Mouse (Mus musculus) CD8-positive naive resting alpha-beta T cell, adult 2 months (primary cell): ENCODE measurements around the gene Sytl3.

Source experiments
- DNase-seq, 2 experiments: peaks; one replicate each; pipeline ENCODE4 v3.0.0; 2022; ENCODE audit warnings: low read depth in 2 of 2, low spot score in 2 of 2

Sytl3 gene

DNA sequence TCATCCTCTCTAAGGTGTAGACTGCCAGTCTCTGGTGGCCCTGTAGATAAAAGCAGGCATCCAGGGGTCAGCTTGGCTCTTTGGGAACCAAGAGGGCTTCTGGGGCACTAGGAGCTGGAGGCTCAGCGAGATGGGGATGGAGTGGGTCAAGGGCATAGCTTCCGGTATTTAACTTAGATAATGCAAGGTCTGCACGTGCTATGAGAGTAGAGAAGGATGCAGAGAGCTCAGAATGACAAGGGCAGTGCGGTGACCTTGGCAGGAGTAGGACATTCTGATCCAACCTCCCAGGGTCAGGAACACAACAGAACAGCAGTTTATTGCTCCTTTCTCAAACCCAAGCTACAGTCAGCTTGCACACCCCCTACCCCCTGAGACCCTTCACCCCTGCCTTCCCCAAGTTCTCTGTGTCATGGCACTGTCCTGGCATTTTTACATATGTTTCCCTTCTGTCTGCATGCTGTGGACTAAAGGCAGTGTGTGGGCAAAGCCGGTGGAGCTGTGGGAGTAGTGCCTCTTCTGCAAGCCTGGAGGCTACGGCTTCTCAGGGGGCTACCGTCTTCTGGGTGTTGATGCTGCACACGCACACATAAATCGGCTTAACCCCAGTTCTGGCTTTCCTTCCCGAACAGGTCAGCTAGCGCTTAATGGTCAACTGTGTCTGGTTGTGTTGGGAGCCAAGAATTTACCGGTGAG is 76.0 kb downstream of the Sytl3 start:
- no peak for DNase-seq

GRCm38 (mm10) chr17:6736306-6737272 is 77.7 kb downstream of the Sytl3 start:
- no peak for DNase-seq

- DNase-seq, result no peak
Observed at GRCm38 (mm10) chr17:6737273-6737997, 78.5 kb downstream of the Sytl3 start.

DNA sequence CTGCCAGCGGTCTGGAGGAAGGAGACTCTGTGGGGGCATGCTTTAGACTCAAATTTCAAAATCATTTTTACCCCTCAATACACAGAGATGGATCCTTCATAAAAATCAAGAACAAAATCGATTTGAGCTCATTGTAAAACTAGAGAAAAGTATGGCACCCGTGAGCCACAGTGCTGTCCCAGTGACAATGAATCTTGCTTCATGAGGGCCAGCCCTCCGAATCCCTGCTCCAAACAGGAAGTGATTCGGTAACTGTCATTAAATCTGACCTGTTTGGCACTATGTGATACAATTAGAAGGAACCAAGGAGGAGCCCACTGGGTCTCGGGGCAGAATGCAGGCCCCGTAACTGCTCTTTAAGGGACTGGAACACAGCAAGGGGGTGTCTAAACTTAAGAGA is 79.9 kb downstream of the Sytl3 start:
- no peak for DNase-seq

DNA sequence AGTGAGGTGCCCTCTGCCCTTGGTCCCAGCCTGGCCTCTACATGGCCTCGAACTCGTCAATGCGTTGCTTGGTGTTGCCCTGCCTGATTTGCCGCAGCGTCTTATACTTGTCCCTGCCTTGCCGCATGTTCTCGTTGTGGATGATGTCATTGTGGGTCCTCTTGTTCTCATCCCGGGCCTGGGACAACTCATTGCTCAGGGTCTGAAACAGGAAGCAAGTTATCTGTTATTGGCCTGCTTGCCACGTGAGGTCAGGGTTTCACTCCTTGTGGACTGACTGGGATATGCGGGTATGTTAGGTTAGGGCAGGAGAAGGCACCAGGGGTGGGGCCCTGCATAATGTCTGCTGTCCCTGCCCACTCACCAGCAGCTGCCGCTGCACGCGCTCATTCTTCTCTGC is 80.4 kb downstream of the Sytl3 start:
- no peak for DNase-seq

DNA sequence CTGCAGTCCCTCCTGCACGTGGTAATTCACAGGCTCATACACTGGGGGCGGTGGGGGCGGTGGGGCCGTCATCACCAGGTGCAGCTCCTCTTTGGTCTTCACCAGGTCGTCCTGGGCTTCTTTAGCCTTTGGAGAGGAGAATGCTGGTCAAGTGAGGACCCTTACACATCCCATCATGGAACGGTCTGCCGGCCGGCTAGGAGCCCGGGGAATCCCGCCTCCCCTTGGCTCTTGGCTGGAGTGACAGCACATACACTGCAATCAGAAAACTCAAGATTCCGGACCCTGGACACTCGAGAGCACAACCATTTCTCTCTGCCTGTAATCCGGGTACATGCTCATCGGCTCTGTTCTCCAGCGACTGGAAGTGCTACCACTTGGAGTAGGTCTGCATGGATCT is 80.9 kb downstream of the Sytl3 start:
- DNase-seq, result no peak

DNA sequence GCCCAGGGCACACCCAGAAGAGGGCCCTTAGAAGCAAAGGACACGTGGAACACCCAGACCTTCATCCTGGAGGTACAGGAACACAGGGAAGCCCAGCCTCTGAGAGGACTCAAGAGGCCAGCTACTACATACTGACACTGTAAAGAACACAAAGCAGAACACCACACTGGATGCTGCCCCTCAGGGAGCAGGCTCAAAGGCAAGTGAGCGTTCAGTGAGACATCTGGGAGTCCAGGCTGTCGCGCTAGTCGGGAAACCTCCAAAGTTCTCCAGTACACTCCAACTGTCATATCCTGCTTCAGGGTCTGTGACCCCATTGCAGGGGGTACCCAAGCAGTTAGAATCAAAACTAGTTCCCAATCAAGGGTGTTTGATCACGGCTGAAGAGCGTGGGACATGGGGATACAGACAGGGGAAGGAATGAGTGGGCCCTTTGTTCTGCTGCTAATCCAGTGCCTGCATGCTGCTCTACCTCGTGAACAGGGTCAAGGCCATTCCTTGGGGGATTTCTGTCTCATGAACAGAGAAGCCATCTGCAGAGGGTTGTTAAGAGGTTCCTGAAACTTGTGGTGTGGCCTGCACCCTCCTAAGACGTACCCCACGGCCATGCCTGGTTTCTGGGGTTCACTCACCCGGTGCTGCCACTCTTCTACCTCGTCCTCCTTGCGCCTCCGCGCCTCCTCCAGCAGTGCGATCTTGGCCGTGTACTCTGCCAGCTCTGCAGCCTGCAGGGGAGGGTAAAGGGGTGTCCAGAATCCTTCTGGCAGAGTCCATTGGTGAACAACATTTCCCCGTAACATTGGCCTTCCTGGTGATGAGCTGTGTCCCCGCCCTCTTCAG is 81.7 kb downstream of the Sytl3 start:
- no peak for DNase-seq

GRCm38 (mm10) chr17:6741271-6741670 is 82.4 kb downstream of the Sytl3 start:
- no peak for DNase-seq

DNA sequence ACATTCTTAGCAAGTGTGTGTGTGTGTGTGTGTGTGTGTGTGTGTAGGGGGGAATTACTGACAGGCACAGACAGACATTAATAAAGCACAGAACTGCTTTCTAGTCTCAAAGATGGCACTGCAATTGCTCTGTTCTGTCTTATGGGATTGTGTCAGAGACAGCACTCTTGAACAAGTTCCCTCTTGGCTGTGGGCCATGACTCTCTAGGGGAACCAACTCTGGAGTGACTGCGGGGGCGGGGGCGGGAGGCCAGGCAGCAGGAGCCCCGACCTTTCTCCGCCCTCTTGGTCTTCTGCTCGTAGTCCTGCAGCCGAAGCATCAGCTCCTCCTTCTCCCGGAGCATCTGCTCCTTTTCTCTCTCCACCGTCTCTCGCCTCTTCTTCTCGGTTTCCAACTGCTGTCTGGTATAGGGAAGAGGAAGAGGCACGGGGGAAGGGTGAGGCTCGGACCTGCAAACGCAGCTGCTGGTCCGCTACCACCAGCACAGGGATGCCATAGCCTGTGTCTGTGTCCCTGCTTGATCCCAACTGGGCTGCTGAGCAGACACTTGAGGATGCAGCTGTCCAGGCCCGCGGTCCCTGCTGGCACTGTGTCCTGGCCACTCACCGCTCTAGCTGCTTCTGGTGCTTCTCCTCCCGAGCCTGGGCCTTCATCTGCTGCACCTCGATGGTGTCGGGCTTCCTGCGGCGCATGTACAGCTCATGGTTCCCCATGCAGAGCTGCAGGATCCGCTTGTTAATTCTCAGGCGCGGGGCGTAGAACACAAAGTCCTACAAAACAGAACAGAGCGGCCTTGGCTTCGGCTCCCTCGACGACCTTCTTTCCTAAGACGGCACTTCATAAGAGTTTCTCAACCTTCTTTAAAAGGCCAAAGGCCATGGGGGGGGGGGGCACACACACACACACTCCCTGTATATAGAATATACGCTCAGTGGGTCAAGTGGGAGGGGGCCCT is 83.5 kb downstream of the Sytl3 start:
- DNase-seq, result no peak

DNA sequence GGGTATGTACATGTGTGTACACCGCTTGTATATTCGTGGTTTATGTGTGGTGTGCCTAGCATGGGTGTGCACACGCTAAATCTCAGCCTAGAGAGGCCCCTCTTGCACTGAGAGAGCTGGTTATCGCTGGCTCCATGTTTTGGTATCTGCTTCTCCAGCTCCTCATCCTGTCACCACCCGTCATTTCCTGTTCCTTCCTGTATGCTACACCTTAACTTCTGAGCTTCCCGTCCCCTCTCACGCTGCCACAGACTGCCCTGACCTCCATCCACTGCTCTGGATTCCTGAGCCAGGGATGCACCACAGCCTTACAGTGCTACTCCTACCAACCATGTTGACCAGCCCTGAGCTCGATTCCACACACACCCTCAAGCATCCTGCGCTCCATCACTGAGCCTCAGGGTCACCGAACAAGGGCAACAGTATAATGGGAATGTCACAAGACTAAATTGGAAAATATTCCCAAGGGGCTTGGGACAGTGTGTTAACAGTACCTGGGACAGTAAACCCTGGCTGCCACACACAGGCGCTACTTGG is 84.2 kb downstream of the Sytl3 start:
- no peak for DNase-seq

DNA sequence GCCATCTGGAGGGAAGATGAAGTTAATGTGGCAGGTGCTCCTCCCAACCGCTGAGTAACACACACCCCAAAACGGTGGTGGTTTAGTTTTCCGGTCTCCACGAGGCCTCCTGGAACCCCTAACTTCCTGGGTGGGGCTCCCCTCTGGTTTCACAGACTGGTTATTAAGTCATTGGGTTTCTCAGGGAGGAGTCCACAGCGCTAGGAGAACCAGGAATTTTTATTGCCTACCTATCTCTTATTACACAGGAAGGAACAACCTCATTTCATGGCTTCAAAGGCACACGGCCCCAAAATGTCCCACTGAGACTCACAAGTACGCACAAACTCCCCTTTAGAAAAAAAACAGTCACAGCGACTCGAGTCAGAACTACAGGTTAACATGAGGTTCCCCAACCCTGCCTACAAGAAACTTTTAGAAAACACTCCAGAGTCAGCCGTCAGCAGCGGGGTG is 84.9 kb downstream of the Sytl3 start:
- peak; percentile 58 to 76 for DNase-seq

- DNase-seq, result no peak
Observed at GRCm38 (mm10) chr17:6744366-6744765, 85.5 kb downstream of the Sytl3 start.

DNA sequence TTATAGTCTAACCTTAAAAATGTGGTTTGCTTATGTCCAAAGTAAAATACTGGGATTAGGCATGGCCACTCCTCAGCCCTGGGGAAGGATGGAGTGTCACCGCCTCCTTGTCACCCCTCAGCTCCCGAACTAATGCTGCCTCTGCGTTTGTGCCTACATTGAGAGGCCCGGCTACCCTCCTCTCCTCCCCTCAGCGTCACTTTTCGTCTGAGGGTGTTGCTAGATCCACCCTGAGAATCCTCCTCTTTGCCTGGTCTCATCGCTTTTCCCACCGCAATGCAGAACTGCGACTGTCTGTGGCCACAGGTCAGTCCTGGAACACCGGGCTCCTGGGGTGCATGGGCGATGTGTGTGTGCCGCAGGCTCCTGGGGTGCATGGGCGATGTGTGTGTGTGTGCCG is 86.0 kb downstream of the Sytl3 start:
- DNase-seq, result no peak

DNA sequence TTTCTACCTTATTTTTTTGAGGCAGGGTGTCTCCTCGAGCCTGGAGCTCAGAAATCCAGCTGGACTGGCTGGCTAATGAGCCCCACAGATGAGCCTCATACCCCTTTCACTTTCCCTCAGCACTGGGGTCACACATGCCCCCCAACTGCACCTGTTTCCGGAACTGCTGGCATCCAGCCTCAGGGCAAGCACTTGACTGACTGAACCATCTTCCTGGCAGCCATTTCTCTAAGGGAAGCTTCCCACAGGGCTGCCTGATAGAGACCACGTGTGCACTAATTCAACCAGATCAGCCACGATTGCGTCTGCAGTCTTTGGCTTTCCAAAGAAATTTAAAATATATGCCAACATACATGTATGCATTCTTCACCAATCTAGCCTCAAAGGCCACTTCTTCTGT is 86.6 kb downstream of the Sytl3 start:
- DNase-seq, result no peak

DNA sequence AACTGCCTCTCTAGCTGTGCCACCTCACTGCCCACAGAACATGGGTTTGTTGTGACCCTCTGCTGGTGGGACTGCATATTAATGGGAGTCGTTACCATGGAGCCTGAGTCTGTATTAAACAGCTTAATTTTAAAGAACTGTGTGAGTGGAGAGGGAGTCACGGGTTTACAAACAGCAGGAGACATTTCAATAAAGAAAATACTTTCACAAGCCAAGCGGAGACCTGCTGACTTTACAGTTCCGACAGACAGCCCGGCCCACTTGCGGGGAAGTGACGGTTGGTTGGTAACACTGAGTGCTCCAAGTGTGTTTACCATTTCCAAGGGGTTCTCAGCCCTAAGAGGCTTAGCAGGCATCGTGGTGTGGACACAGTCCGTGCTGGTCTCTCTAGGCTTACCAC is 87.1 kb downstream of the Sytl3 start:
- no peak for DNase-seq

DNA sequence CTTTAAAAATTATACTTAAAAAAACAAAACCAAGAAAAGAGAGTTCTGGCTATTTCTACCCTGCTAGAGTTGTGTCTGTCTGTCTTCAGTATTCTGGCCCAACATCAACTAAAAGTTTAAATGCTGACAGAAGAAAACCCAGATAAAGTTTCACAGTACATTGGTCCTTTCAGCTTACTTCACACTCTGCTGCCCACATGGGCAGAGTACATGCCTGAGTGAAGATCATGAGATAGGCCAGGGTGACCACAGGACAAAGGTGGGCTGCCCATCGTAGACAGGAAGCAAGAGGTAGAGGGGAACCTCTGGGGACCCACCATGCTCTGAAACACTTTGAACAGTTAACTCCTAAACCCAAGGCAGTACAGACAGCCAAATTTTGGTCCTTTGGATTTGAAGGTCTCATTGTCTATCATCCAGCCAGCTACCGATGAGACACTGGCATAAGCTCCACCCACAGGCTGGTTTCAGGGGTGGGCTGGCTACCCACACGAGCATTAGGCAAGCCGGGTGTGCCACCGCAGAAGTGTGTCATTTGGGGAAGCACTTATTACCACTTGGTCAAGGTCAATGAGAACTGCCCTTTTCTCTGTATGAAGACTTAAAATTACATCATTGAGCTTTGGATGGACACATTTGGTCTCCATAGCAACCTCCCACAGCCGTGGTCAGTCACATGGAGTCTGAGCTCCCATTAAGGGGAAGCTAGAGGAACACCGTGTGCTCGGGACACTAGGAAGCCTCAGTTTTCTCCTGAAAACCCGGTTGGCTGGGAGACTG is 87.7 kb downstream of the Sytl3 start:
- no peak for DNase-seq

DNA sequence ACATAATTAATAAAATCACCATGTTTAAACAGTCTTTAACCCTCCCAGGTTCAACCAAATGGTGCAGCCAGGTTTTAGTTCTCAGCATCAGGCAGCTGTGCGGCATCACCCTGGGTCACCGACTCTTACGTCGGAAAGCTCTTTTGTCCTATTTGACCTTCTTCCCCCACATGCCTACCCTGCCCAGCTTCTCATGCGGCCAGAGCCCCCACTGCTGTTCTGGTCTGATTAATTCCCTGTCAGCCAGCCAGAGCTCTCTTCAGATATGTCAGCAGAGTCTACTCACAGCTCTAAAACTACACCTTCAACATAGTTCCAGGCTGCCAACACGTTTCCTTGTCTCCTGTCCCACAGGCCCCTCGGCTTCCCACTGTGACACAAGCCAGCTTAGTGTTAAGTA is 88.6 kb downstream of the Sytl3 start:
- no peak for DNase-seq

- no peak for DNase-seq
Observed at GRCm38 (mm10) chr17:6748779-6749464, 90.0 kb downstream of the Sytl3 start.
